In genomic region chr9:29736031-29736430, GRCm38 (mm10) we compare ENCODE assay signal across 26 mouse cellular contexts.
DNase-seq lines count a peak whose midpoint lies in the region; ATAC-seq and TF ChIP-seq lines count a peak whose summit lies in the region.
"Had no signal": no experiment of that assay in that cellular context is flagged by ENCODE, and none has a peak within 500 bp of the region (broad histone marks: within the 10 kb centered on the region; RNA-seq: fewer than 3 reads in every experiment).

No protein-coding gene starts in this region.

- ATAC-seq in lung, postnatal 0 days = no peak
- ATAC-seq in liver, postnatal 0 days = no peak
- ATAC-seq: forebrain, embryonic 16.5 days; hindbrain, embryonic 16.5 days had no signal

- H3K36me3 ChIP-seq in heart, embryonic 10.5 days = no peaks in the 10 kb centered on the region
- no peaks in the 10 kb centered on the region for H3K36me3 ChIP-seq in lung, postnatal 0 days (ENCODE audit: insufficient read depth, low read length)
- no peaks in the 10 kb centered on the region for H3K36me3 ChIP-seq in liver, postnatal 0 days (replicated peaks; ENCODE audit: insufficient read depth, low read length)
- H3K36me3 ChIP-seq: limb, embryonic 10.5 days; limb, embryonic 15.5 days; liver, embryonic 13.5 days; lung, embryonic 15.5 days; neural tube, embryonic 13.5 days had no signal

- H3K27me3 ChIP-seq in heart, embryonic 10.5 days (ENCODE audit: insufficient read depth, poor library complexity, severe bottlenecking) = peaks cover 11% of the 10 kb centered on the region; the same call in 1 of the 2 replicates
- H3K27me3 ChIP-seq in lung, postnatal 0 days (replicated peaks; ENCODE audit: insufficient read depth, low read length) = no peaks in the 10 kb centered on the region
- H3K27me3 ChIP-seq in liver, postnatal 0 days (ENCODE audit: insufficient read depth, low read length) = no peaks in the 10 kb centered on the region
- H3K27me3 ChIP-seq: limb, embryonic 15.5 days; liver, embryonic 13.5 days; lung, embryonic 15.5 days; neural tube, embryonic 13.5 days had no signal

- peaks cover 12% of the 10 kb centered on the region for H3K4me1 ChIP-seq in heart, embryonic 10.5 days
- no peaks in the 10 kb centered on the region for H3K4me1 ChIP-seq in lung, postnatal 0 days (ENCODE audit: insufficient read depth, low read depth, low read length)
- no peaks in the 10 kb centered on the region for H3K4me1 ChIP-seq in liver, postnatal 0 days (ENCODE audit: insufficient read depth)
- H3K4me1 ChIP-seq: limb, embryonic 15.5 days; liver, embryonic 13.5 days; lung, embryonic 15.5 days had no signal

- TF ChIP-seq CTCF in lung, postnatal 0 days (IDR thresholded peaks at IDR 0.05) = no peak
- TF ChIP-seq CTCF in liver, postnatal 0 days (IDR thresholded peaks at IDR 0.05; ENCODE audit: low read depth) = no peak

- no peak overlapping the region for H3K4me2 ChIP-seq in lung, postnatal 0 days (replicated peaks; ENCODE audit: low read depth, low read length)
- no peak overlapping the region for H3K4me2 ChIP-seq in liver, postnatal 0 days (ENCODE audit: low read depth, low read length)
- H3K4me2 ChIP-seq: limb, embryonic 15.5 days; liver, embryonic 13.5 days; lung, embryonic 15.5 days; midbrain, embryonic 11.5 days; neural tube, embryonic 13.5 days had no signal

- 23% methylated on average over 3 of the region's 3 CpGs for WGBS in heart, embryonic 10.5 days
- WGBS in lung, postnatal 0 days = 12% methylated on average over 3 of the region's 3 CpGs
- 22% methylated on average over 3 of the region's 3 CpGs for WGBS in liver, postnatal 0 days (ENCODE audit: insufficient replicate concordance)

- no peak for DNase-seq in heart, embryonic 10.5 days (ENCODE audit: low spot score)
- no peak for DNase-seq in heart, postnatal 36 days
- peak; percentile 49 to 65 for DNase-seq in lung, adult 18-20 months
- DNase-seq in lung, postnatal 0 days (ENCODE audit: low spot score) = no peak
- peak; percentile 68 for DNase-seq in lung, postnatal 25 days (ENCODE audit: low spot score)
- DNase-seq in liver, postnatal 0 days = no peak
- no peak for DNase-seq in natural killer cell, adult 2 months (ENCODE audit: low spot score in 2 of 2)
- DNase-seq: adrenal gland, postnatal 36 days; B cell, adult 2 months; cerebellum, adult 8-10 months; gastrocnemius, adult 2 months; gastrocnemius, postnatal 36 days; heart, adult 2 months; heart, postnatal 14 days; layer of hippocampus, postnatal 36 days; liver, embryonic 13.5 days; right cerebral cortex, postnatal 14 days had no signal

- intact Hi-C loops in heart, postnatal 36 days (cut with DNase I) = no loop called here

- peak overlapping the region; percentile 16; the same call in 1 of the 2 replicates for H3K27ac ChIP-seq in heart, embryonic 10.5 days
- H3K27ac ChIP-seq in lung, postnatal 0 days (ENCODE audit: low read length) = no peak overlapping the region
- H3K27ac ChIP-seq in liver, postnatal 0 days (ENCODE audit: low read depth) = no peak overlapping the region
- H3K27ac ChIP-seq: gastrocnemius, adult 2 months; heart, adult 2 months; limb, embryonic 10.5 days; limb, embryonic 15.5 days; liver, embryonic 13.5 days; lung, embryonic 15.5 days; neural tube, embryonic 13.5 days had no signal

- H3K4me3 ChIP-seq in heart, embryonic 10.5 days = no peak overlapping the region
- no peak overlapping the region for H3K4me3 ChIP-seq in lung, postnatal 0 days (ENCODE audit: low read depth, low read length)
- no peak overlapping the region for H3K4me3 ChIP-seq in liver, postnatal 0 days (ENCODE audit: low read depth, low read length)
- H3K4me3 ChIP-seq: erythroblast, embryonic 14.5 days; gastrocnemius, adult 2 months; heart, adult 2 months; limb, embryonic 10.5 days; limb, embryonic 15.5 days; liver, embryonic 13.5 days; lung, embryonic 15.5 days; myocyte; neural tube, embryonic 13.5 days had no signal

- H3K9me3 ChIP-seq in heart, embryonic 10.5 days = no peaks in the 10 kb centered on the region
- no peaks in the 10 kb centered on the region for H3K9me3 ChIP-seq in lung, postnatal 0 days (ENCODE audit: low read length)
- H3K9me3 ChIP-seq in liver, postnatal 0 days (ENCODE audit: low read length) = no peaks in the 10 kb centered on the region
- H3K9me3 ChIP-seq: limb, embryonic 10.5 days; limb, embryonic 15.5 days; liver, embryonic 13.5 days; lung, embryonic 15.5 days; neural tube, embryonic 13.5 days had no signal

- TF ChIP-seq EP300 in lung, postnatal 0 days (IDR thresholded peaks at IDR 0.05) = no peak
- no peak for TF ChIP-seq EP300 in liver, postnatal 0 days (IDR thresholded peaks at IDR 0.05; ENCODE audit: low read depth)

- H3K9ac ChIP-seq in lung, postnatal 0 days (replicated peaks; ENCODE audit: low read depth) = no peak overlapping the region
- H3K9ac ChIP-seq in liver, postnatal 0 days (replicated peaks) = no peak overlapping the region
- H3K9ac ChIP-seq: limb, embryonic 15.5 days; liver, embryonic 13.5 days; lung, embryonic 15.5 days; neural tube, embryonic 13.5 days had no signal

Comparison
In these comparisons a context has a peak if more than half of its experiments do, and no peak if none do; other contexts are left out.
1. DNase-seq: peak in lung, adult 18-20 months (2 of 2) and lung, postnatal 25 days (single experiment); none in heart, embryonic 10.5 days (single experiment), heart, postnatal 36 days (0 of 2), lung, postnatal 0 days (single experiment), liver, postnatal 0 days (single experiment) and natural killer cell, adult 2 months (0 of 2).